Comparison of ENCODE assay signal across 8 mouse cellular contexts in genomic region chr3:19895755-19896154, GRCm38 (mm10).
DNase-seq lines count a peak whose midpoint lies in the region; TF ChIP-seq lines count a peak whose summit lies in the region.

No protein-coding gene starts in this region.

- 34% methylated on average over 5 of the region's 5 CpGs for WGBS in kidney, adult 2 months
- WGBS in hindbrain, embryonic 10.5 days = 44% methylated on average over 5 of the region's 5 CpGs
- WGBS in midbrain, embryonic 10.5 days = 49% methylated on average over 5 of the region's 5 CpGs

- TF ChIP-seq POLR2A in kidney, adult 2 months (IDR thresholded peaks at IDR 0.05; ENCODE audit: low read depth, low read length) = no peak

- H3K9me3 ChIP-seq in hindbrain, embryonic 10.5 days = 0 out of 2 replicates have a peak, but pooled peaks cover 6% of the 10 kb centered on the region
- H3K9me3 ChIP-seq in midbrain, embryonic 10.5 days (replicated peaks) = peaks cover 13% of the 10 kb centered on the region; the same call in 1 of the 2 replicates

- TF ChIP-seq CTCF in kidney, adult 2 months (conservative IDR thresholded peaks at IDR 0.05; ENCODE audit: insufficient read depth, insufficient read length, low read depth, low read length) = no peak

- H3K4me1 ChIP-seq in kidney, adult 2 months (ENCODE audit: control insufficient read depth, insufficient read depth, low read length) = peaks cover 3% of the 10 kb centered on the region
- H3K4me1 ChIP-seq in hindbrain, embryonic 10.5 days (replicated peaks) = peaks cover 17% of the 10 kb centered on the region
- H3K4me1 ChIP-seq in midbrain, embryonic 10.5 days = peaks cover 24% of the 10 kb centered on the region

- peak overlapping the region; percentile 90 for H3K4me3 ChIP-seq in kidney, adult 2 months (ENCODE audit: insufficient read depth, low read depth, low read length)
- H3K4me3 ChIP-seq in hindbrain, embryonic 10.5 days = peak overlapping the region; percentile 93
- H3K4me3 ChIP-seq in midbrain, embryonic 10.5 days = peak overlapping the region; percentile 91

- no peaks in the 10 kb centered on the region for H3K27me3 ChIP-seq in kidney, adult 2 months (replicated peaks; ENCODE audit: control insufficient read depth, insufficient read depth, low read length)
- no peaks in the 10 kb centered on the region for H3K27me3 ChIP-seq in hindbrain, embryonic 10.5 days (ENCODE audit: insufficient read depth, poor library complexity, severe bottlenecking)
- no peaks in the 10 kb centered on the region for H3K27me3 ChIP-seq in midbrain, embryonic 10.5 days (ENCODE audit: low read depth, poor library complexity, severe bottlenecking)

- H3K36me3 ChIP-seq in kidney, adult 2 months (ENCODE audit: control insufficient read depth, insufficient read depth, low read length) = no peaks in the 10 kb centered on the region
- H3K36me3 ChIP-seq in hindbrain, embryonic 10.5 days = peaks cover 35% of the 10 kb centered on the region
- peaks cover 39% of the 10 kb centered on the region for H3K36me3 ChIP-seq in midbrain, embryonic 10.5 days

- no peak for DNase-seq in kidney, adult 2 months
- DNase-seq in kidney, adult 11 months = no peak
- peak; percentile 18 for DNase-seq in MEL-GATA-1-ER (ENCODE audit: extremely low read depth, low read depth)
- DNase-seq in hindbrain, embryonic 10.5 days (ENCODE audit: low spot score) = no peak
- no peak for DNase-seq in midbrain, embryonic 10.5 days (ENCODE audit: low spot score)
- DNase-seq in adrenal gland, postnatal 25 days = no peak
- DNase-seq in layer of hippocampus, postnatal 14 days (ENCODE audit: low spot score in 2 of 2) = no peak
- no peak for DNase-seq in layer of hippocampus, adult 9-10 months (ENCODE audit: low spot score)

- no peak overlapping the region for H3K27ac ChIP-seq in kidney, adult 2 months (ENCODE audit: insufficient read depth, low read depth, low read length)
- H3K27ac ChIP-seq in hindbrain, embryonic 10.5 days = peak overlapping the region; percentile 95
- H3K27ac ChIP-seq in midbrain, embryonic 10.5 days (replicated peaks) = peak overlapping the region; percentile 92
